Mouse (Mus musculus) forebrain, embryonic 13.5 days (tissue): ENCODE results near the gene Zfp385a. TPM values are rescaled to one million over a fixed set of nuclear protein-coding genes. Genes with fewer than 3 reads are reported as not detected.

ENCODE experiments used
- ATAC-seq: fragments of 200-750 bp; cut with Nextera tagmentation; 2 replicates; pipeline ENCODE4 v1.8.0; 2017
- H3K27ac ChIP-seq: fragments of 300-500 bp; sonication (generic); 2 replicates; pipeline ENCODE4 v1.5.1; 2015; ENCODE audit warnings: inconsistent platforms, mild to moderate bottlenecking, moderate library complexity
- H3K27me3 ChIP-seq: fragments of 300-500 bp; sonication (generic); 2 replicates; pipeline ENCODE4 v1.6.1; 2015; ENCODE audit warnings: mild to moderate bottlenecking, inconsistent platforms
- H3K36me3 ChIP-seq: fragments of 300-500 bp; sonication (generic); 2 replicates; pipeline ENCODE4 v1.6.1; 2015; ENCODE audit warnings: mild to moderate bottlenecking, inconsistent platforms; ENCODE audit not compliant: poor library complexity, severe bottlenecking
- H3K4me1 ChIP-seq: fragments of 300-500 bp; sonication (generic); 2 replicates; pipeline ENCODE4 v1.6.1; 2015; ENCODE audit warnings: inconsistent platforms
- H3K4me2 ChIP-seq: fragments of 300-500 bp; sonication (generic); 2 replicates; pipeline ENCODE4 v1.6.1; 2015; ENCODE audit warnings: inconsistent platforms, mild to moderate bottlenecking, moderate library complexity
- H3K4me3 ChIP-seq: fragments of 300-500 bp; sonication (generic); 2 replicates; pipeline ENCODE4 v1.5.1; 2015; ENCODE audit warnings: mild to moderate bottlenecking, inconsistent platforms
- H3K9ac ChIP-seq: fragments of 300-500 bp; sonication (generic); 2 replicates; pipeline ENCODE4 v1.6.1; 2015; ENCODE audit warnings: mild to moderate bottlenecking, inconsistent platforms
- H3K9me3 ChIP-seq: fragments of 300-500 bp; sonication (generic); replicated peaks from 2 replicates; pipeline ENCODE4 v1.6.1; 2016; ENCODE audit warnings: inconsistent platforms
- WGBS: fragments of 180-500 bp; shearing (Covaris S2); methylation state at CpG from one replicate; pipeline ENCODE4 v1.1.7; 2015; 5-methylcytosine and 5-hydroxymethylcytosine counted together
- polyA plus RNA-seq: library from polyadenylated mRNA; unstranded; fragments of >200 nt; fragmentation: Nextera tagmentation; extraction: Ambion mirVana; gene quantifications from 2 replicates; pipeline ENCODE4 v1.2.1, GENCODE M21; 2015

Zfp385a gene
- polyA plus RNA-seq, 1 experiment from 2014 or later, result 11.3 TPM

DNA sequence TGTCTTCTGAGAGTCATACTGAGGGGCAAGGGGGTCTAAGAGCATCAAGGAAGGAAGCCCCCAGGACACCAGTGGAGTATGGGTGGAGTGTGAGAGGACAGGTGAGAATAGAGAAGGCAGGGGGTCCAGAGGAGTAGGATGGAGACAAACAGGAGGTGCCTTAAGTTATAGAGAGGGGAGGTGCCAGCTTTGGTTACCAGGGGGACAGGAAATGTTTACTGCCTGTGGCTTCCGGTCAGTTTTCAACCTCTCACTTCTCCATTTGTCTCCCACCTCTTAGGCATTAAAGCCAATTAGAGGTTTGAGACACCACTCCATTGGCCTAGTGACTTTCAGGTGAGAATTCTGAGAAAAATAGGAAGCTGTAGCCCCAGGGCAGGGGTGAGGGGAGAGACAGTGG, 21.4 kb upstream of the Zfp385a start:
- Histone ChIP-seq H3K27me3 (peaks cover 3% of the 10 kb centered on the region; the same call in 1 of the 2 replicates), H3K27ac (no peak overlapping the region), H3K9me3 (no peaks in the 10 kb centered on the region), H3K36me3 (no peaks in the 10 kb centered on the region), H3K9ac (no peak overlapping the region), H3K4me1 (peaks cover 17% of the 10 kb centered on the region), H3K4me2 (no peak overlapping the region), H3K4me3 (no peak overlapping the region)
- WGBS, result 92% methylated on average over 1 of the region's 1 CpGs
- no peak for ATAC-seq

DNA sequence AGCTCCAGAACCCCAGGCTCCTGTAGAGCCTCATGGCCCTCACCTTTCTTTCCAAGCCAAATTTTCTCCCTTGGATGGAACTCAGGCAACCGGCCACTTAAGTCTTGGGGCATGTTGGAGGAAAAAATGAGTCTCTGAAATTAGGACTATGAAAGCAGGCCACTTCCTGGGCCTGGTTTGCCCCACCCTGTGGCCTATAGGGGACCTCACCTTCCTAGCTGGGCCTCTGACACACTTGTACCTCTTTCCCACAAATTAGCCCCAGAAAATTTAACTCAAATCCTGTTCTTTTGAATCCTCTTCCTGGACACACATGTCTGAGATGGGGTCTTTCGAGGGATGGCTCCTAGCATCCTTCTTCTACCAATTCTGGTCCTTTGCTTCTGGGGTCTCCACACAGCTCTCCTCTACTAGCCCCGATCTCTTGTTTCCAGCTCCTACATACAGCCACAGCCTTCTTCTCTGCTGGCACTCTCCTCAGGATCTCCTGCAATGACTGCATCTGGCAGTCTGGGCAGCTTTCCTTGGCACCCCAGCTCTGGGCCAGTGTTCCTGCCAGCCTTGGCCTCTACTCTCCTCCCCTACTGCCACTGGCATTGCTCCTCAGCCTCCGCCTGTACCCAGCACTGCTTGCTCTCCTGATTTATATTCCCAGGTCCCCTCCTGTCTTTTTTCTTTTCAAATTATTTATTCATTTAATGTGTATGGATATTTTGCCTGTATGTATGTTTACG, 20.1 kb upstream of the Zfp385a start:
- no peaks in the 10 kb centered on the region for H3K9me3 ChIP-seq
- no peaks in the 10 kb centered on the region for H3K27me3 ChIP-seq
- peaks cover 5% of the 10 kb centered on the region; the same call in 1 of the 2 replicates for H3K4me1 ChIP-seq
- no peak overlapping the region for H3K9ac ChIP-seq
- H3K36me3 ChIP-seq, result no peaks in the 10 kb centered on the region
- 92% methylated on average over 5 of the region's 5 CpGs for WGBS
- H3K27ac ChIP-seq, result no peak overlapping the region
- no peak for ATAC-seq
- H3K4me3 ChIP-seq, result no peak overlapping the region
- H3K4me2 ChIP-seq, result no peak overlapping the region

DNA sequence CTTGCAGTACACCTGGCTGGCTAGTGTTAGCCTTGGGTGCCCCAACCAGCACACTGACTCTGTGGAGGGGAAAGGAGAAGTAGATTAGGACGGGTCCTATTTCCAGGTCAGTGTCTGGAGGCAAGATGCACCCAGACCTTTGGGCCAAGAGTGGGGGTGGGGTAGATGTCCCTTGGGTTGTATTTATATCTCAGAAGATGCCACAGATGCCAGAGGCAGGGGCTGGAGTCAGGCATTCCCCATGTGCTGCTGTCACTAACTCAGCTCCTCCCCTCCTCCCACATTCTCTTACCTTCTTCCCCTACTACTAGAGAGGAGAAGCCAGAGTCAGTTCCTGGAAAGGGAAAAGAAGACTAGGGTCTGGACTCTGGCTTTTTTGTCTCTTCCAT, 19.2 kb upstream of the Zfp385a start:
- no peak for ATAC-seq

DNA sequence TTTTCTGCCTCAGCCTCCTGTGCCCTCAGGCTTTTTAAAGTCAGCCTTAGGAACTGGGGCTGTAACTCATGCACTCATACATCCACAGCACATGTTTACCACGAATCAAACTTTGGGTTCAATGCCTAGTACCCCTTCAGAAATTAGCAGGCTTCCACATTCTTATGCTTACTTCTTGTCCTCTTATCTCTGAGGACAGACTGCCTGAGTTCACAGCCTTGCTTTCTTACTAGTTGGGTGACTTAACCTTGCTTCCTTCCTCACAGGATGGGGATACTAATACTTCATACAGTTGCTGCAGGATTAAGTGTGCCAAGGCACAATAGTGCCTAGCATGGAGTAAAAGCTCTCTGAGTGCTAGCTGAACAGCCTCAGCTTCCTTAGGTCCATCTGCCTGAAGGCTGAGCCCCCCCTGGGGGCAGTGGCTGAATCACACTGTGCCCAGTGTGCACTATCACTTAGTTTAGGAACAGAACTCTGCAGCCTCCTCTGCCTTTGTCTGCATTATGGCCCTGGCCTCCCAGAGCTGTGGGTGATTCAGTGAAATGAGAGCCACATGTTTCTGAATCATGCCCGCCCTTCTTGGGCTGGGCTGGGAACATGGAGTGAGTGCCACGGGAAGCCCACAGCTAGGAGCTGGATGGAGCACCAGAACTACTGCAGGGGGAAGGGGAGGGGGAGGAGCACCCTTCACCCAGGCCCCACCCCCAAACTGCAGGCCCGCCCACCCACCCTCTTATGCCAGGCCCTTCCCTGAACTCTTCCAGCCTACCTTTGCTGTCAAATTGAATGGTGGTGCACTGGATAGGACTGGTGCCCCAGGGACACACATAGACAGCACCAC, 18.6 kb upstream of the Zfp385a start:
- 0 out of 2 replicates have a peak, but pooled peaks cover 6% of the 10 kb centered on the region for H3K36me3 ChIP-seq
- H3K4me2 ChIP-seq, result no peak overlapping the region
- H3K27me3 ChIP-seq, result no peaks in the 10 kb centered on the region
- H3K27ac ChIP-seq, result no peak overlapping the region
- WGBS, result 45% methylated on average over 3 of the region's 4 CpGs
- ATAC-seq, result no peak
- no peaks in the 10 kb centered on the region for H3K9me3 ChIP-seq
- no peaks in the 10 kb centered on the region for H3K4me1 ChIP-seq
- H3K9ac ChIP-seq, result no peak overlapping the region
- H3K4me3 ChIP-seq, result no peak overlapping the region

More for the DNA sequence above, 19.2 kb upstream of the Zfp385a start:
- H3K4me3 ChIP-seq, result no peak overlapping the region
- 78% methylated on average over 1 of the region's 1 CpGs for WGBS
- H3K9ac ChIP-seq, result no peak overlapping the region
- H3K4me2 ChIP-seq, result no peak overlapping the region
- H3K4me1 ChIP-seq, result no peaks in the 10 kb centered on the region
- 0 out of 2 replicates have a peak, but pooled peaks cover 4% of the 10 kb centered on the region for H3K36me3 ChIP-seq
- H3K27me3 ChIP-seq, result no peaks in the 10 kb centered on the region
- H3K9me3 ChIP-seq, result no peaks in the 10 kb centered on the region
- H3K27ac ChIP-seq, result no peak overlapping the region

- H3K4me1 ChIP-seq, result no peaks in the 10 kb centered on the region
- WGBS, result 92% methylated on average over 4 of the region's 4 CpGs
- no peak for ATAC-seq
- H3K4me2 ChIP-seq, result no peak overlapping the region
- H3K9ac ChIP-seq, result no peak overlapping the region
- H3K4me3 ChIP-seq, result no peak overlapping the region
- H3K9me3 ChIP-seq, result no peaks in the 10 kb centered on the region
- no peaks in the 10 kb centered on the region for H3K27me3 ChIP-seq
- H3K36me3 ChIP-seq, result 0 out of 2 replicates have a peak, but pooled peaks cover 6% of the 10 kb centered on the region
- H3K27ac ChIP-seq, result no peak overlapping the region
Observed at GRCm38 (mm10) chr15:103357817-103358216, 17.9 kb upstream of the Zfp385a start.

GRCm38 (mm10) chr15:103356130-103356529, 16.2 kb upstream of the Zfp385a start:
- no peaks in the 10 kb centered on the region for H3K27me3 ChIP-seq
- no peaks in the 10 kb centered on the region for H3K9me3 ChIP-seq
- no peak overlapping the region for H3K27ac ChIP-seq
- 92% methylated on average over 4 of the region's 4 CpGs for WGBS
- H3K36me3 ChIP-seq, result peaks cover 12% of the 10 kb centered on the region; the same call in 1 of the 2 replicates
- ATAC-seq, result no peak
- no peak overlapping the region for H3K4me3 ChIP-seq
- H3K9ac ChIP-seq, result no peak overlapping the region
- H3K4me1 ChIP-seq, result no peaks in the 10 kb centered on the region
- H3K4me2 ChIP-seq, result no peak overlapping the region

DNA sequence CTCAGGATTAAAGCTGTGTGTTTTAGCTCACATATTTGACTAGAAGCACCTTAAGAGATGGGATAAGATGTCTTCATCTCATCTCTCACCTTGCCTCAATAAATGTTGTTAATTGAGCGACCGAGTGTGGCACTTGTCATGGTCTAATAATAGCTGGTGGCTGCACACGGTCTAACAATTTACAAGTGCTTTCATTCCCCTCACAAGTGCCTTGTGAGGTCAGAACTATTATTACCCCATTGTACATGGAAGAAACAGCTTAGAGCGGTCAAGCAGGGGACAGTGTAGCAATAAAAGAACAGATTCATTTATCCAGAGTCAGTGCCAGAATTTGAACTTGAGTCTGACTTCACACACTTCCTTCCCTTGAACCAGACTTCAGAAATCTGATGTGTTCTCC, 15.5 kb upstream of the Zfp385a start:
- no peak for ATAC-seq
- 80% methylated on average over 4 of the region's 4 CpGs for WGBS
- no peak overlapping the region for H3K9ac ChIP-seq

DNA sequence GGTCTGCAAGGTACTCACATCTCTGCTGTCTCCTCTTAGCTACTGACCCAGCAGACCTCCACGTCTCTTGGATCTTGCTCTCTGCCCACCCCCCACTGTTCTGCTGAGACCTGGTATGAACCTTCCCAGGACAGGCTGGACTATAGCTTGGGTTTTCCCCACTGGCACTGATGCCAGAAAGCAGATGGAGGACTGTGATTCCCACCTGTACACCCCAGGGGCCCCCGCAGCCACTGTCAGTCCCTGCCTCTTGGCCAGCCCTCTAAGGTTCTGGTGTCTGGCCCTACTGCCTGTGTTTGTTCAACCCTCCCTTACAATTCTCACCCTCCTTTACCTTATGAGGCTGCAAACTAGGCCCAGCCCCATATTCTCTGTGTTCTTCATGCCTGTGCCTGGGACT, 14.8 kb upstream of the Zfp385a start:
- Histone ChIP-seq H3K4me2 (no peak overlapping the region), H3K27ac (no peak overlapping the region), H3K36me3 (peaks cover 23% of the 10 kb centered on the region), H3K9ac (no peak overlapping the region), H3K4me1 (no peaks in the 10 kb centered on the region), H3K9me3 (no peaks in the 10 kb centered on the region), H3K27me3 (no peaks in the 10 kb centered on the region), H3K4me3 (no peak overlapping the region)
- ATAC-seq, result no peak
- WGBS, result 86% methylated on average over 2 of the region's 2 CpGs

More for the DNA sequence above, 15.5 kb upstream of the Zfp385a start:
- H3K27me3 ChIP-seq, result no peaks in the 10 kb centered on the region
- H3K36me3 ChIP-seq, result peaks cover 18% of the 10 kb centered on the region
- H3K4me1 ChIP-seq, result no peaks in the 10 kb centered on the region
- no peak overlapping the region for H3K4me2 ChIP-seq
- no peak overlapping the region for H3K4me3 ChIP-seq
- no peak overlapping the region for H3K27ac ChIP-seq
- H3K9me3 ChIP-seq, result no peaks in the 10 kb centered on the region

DNA sequence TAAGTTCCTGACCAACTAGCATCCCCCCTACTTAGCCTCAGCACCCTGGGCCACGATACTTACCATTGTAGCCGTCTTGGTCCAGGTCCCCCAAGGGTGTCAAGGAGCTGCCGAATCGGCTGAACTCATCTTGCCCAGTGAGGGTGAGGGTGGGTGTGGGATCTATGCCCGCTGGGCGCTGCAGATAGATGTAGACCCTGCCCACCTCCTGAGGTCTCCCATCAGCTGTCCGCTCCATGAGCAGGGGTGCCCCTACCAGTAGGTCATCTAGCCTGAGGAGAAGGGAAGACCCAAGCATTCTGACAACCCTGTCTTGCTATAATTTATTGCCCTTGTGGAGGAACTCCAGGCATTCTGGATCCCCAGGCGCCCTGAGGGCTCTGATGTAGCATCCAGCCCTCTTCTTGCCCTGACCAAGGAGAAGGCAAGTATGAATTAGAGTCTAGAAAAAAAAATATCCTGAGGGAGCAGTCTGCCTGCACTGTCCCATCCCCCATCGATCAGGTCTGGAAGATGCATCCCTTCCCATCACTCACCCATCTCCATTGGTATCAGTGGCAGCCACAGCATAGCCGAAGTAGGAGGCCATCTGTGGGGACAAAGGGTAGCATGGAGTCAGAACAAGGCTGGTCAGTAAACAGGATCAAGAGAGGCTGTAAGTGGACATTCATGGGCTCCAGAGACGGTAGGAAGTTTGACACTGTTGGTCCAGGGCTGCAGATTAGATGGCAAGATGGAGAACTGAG, 13.8 kb upstream of the Zfp385a start:
- no peaks in the 10 kb centered on the region for H3K27me3 ChIP-seq
- peaks cover 23% of the 10 kb centered on the region for H3K36me3 ChIP-seq
- WGBS, result 94% methylated on average over 11 of the region's 11 CpGs
- no peak overlapping the region for H3K4me2 ChIP-seq
- no peak overlapping the region for H3K4me3 ChIP-seq
- H3K9ac ChIP-seq, result no peak overlapping the region
- no peaks in the 10 kb centered on the region for H3K9me3 ChIP-seq
- ATAC-seq, result no peak; the same call in 1 of the 2 replicates
- no peaks in the 10 kb centered on the region for H3K4me1 ChIP-seq
- H3K27ac ChIP-seq, result no peak overlapping the region

DNA sequence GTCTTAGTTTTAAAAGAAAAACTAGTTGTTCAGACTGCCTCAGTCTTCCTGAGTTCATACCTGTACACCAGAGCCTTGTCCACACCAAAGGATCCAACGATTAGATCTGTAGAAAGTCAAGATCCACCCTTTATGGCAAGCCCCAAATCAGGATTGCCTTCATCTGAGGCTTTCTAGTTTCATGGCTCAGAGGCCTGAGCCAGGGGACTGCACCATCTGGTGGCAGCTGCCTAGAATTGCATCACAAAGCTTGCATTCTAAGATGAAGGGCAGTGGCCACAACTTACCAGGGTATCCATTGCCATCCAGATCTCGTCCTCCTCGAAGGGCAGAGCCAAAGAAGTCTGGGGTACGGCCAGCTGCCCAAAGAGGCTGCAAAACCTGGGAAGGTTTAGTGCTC, 13.0 kb upstream of the Zfp385a start:
- Histone ChIP-seq H3K9ac (no peak overlapping the region), H3K4me3 (no peak overlapping the region), H3K27ac (no peak overlapping the region), H3K4me2 (no peak overlapping the region), H3K4me1 (no peaks in the 10 kb centered on the region), H3K36me3 (peaks cover 23% of the 10 kb centered on the region), H3K9me3 (no peaks in the 10 kb centered on the region), H3K27me3 (no peaks in the 10 kb centered on the region)
- 42% methylated on average over 4 of the region's 4 CpGs for WGBS
- peak; percentile 56; the same call in 1 of the 2 replicates for ATAC-seq

DNA sequence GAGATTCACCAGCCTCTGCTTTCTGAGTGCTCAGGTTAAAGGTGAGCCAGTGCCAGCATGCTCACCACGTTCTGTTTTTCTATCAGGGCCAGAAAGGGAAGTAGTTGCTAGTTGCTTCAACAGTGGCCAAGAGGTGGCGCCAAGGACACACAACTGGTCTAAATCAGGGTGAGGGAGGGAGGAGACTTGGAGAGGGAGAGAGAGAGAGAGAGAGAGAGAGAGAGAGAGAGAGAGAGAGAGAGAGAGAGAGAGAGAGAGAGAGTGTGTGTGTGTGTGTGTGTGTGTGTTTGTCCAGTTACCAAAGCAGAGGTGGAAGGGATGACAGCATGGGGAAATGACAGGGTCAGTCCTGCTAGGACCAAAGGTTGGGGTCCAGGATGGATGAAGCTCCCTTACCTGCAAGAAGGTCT, 7.4 kb upstream of the Zfp385a start:
- peaks cover 28% of the 10 kb centered on the region for H3K36me3 ChIP-seq
- H3K9ac ChIP-seq, result no peak overlapping the region
- ATAC-seq, result no peak
- no peak overlapping the region for H3K4me2 ChIP-seq
- 0% methylated on average over 2 of the region's 2 CpGs for WGBS
- H3K27me3 ChIP-seq, result no peaks in the 10 kb centered on the region
- H3K4me1 ChIP-seq, result no peaks in the 10 kb centered on the region
- no peaks in the 10 kb centered on the region for H3K9me3 ChIP-seq
- no peak overlapping the region for H3K27ac ChIP-seq
- H3K4me3 ChIP-seq, result no peak overlapping the region

- no peak overlapping the region for H3K27ac ChIP-seq
- WGBS, result 86% methylated on average over 6 of the region's 6 CpGs
Observed at GRCm38 (mm10) chr15:103345789-103346188, 5.9 kb upstream of the Zfp385a start.

More at GRCm38 (mm10) chr15:103345789-103346188, 5.9 kb upstream of the Zfp385a start:
- Histone ChIP-seq H3K36me3 (peaks cover 22% of the 10 kb centered on the region), H3K9ac (no peak overlapping the region), H3K27me3 (peaks cover 14% of the 10 kb centered on the region), H3K4me3 (no peak overlapping the region), H3K4me2 (no peak overlapping the region), H3K9me3 (no peaks in the 10 kb centered on the region), H3K4me1 (peaks cover 2% of the 10 kb centered on the region; the same call in 1 of the 2 replicates)
- ATAC-seq, result no peak
